Comparison of ENCODE assay signal across 12 mouse cellular contexts in the genomic region with DNA sequence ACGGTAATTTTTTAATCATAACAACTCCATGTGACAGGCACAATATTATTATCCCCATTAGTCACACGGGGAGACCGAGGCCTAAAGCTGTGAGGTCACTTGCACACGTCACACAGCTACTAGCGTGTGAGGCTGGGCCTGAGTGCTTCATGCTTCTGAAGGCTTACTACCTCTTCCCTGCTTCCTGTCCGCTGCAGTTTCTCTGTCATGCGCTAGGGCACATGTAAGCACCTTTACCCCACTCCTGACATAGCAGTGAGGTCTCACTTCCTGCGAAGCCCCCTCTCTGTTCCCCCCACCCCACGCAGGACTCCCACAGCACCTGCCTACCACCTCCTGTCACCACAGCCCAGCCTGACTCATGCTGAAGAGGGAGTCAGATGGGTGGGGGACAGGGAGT. TPM values are rescaled to one million over a fixed set of nuclear protein-coding genes. Genes with fewer than 3 reads are reported as not detected.
DNase-seq lines count a peak whose midpoint lies in the region; ATAC-seq and TF ChIP-seq lines count a peak whose summit lies in the region.
"Had no signal": no experiment of that assay in that cellular context is flagged by ENCODE, and none has a peak within 500 bp of the region (broad histone marks: within the 10 kb centered on the region; RNA-seq: fewer than 3 reads in every experiment).

No protein-coding gene starts in this region.

- WGBS in hindbrain, embryonic 12.5 days: 88% methylated on average over 9 of the region's 9 CpGs
- WGBS in hindbrain, embryonic 11.5 days: 87% methylated on average over 9 of the region's 9 CpGs
- WGBS in stomach, embryonic 15.5 days: 78% methylated on average over 9 of the region's 9 CpGs
- WGBS in stomach, postnatal 0 days: 80% methylated on average over 9 of the region's 9 CpGs

- no peak for TF ChIP-seq EP300 in stomach, postnatal 0 days (optimal IDR thresholded peaks at IDR 0.05)

- no peak for TF ChIP-seq CTCF in stomach, postnatal 0 days (IDR thresholded peaks at IDR 0.05; ENCODE audit: low read depth)

- H3K27me3 ChIP-seq in hindbrain, embryonic 12.5 days: no peaks in the 10 kb centered on the region
- no peaks in the 10 kb centered on the region for H3K27me3 ChIP-seq in hindbrain, embryonic 11.5 days (ENCODE audit: control insufficient read depth, insufficient read depth, low read length)
- H3K27me3 ChIP-seq in stomach, embryonic 15.5 days (replicated peaks): no peaks in the 10 kb centered on the region
- no peaks in the 10 kb centered on the region for H3K27me3 ChIP-seq in stomach, postnatal 0 days (ENCODE audit: control insufficient read depth, insufficient read depth, low read length)
- H3K27me3 ChIP-seq: embryonic facial prominence, embryonic 13.5 days had no signal

- H3K27ac ChIP-seq in hindbrain, embryonic 12.5 days: no peak overlapping the region
- H3K27ac ChIP-seq in hindbrain, embryonic 11.5 days (ENCODE audit: low read depth, low read length): no peak overlapping the region
- H3K27ac ChIP-seq in stomach, embryonic 15.5 days: no peak overlapping the region
- H3K27ac ChIP-seq in stomach, postnatal 0 days (replicated peaks): no peak overlapping the region
- H3K27ac ChIP-seq: embryonic facial prominence, embryonic 13.5 days had no signal

- DNase-seq in hindbrain, embryonic 11.5 days (ENCODE audit: low spot score): no peak
- DNase-seq in stomach, postnatal 0 days (ENCODE audit: low spot score): no peak
- DNase-seq in naive thymus-derived CD4-positive, alpha-beta T cell, adult 2 months (ENCODE audit: low read depth): peak; percentile 68
- DNase-seq in cerebellum, adult 9-10 months: no peak
- no peak for DNase-seq in lung, postnatal 36 days
- no peak for DNase-seq in gastrocnemius, postnatal 14 days
- DNase-seq: kidney, adult 8-10 months; lung, postnatal 4 days had no signal

- ATAC-seq in hindbrain, embryonic 12.5 days (ENCODE audit: low FRiP score): 0 out of 2 replicates have a peak, but pooled peaks have one; percentile 5
- no peak for ATAC-seq in hindbrain, embryonic 11.5 days (ENCODE audit: low FRiP score)
- 0 out of 2 replicates have a peak, but pooled peaks have one; percentile 23 for ATAC-seq in stomach, embryonic 15.5 days (ENCODE audit: insufficient read depth, low FRiP score, low read depth)
- ATAC-seq in stomach, postnatal 0 days (ENCODE audit: low FRiP score, low TSS enrichment): no peak

- H3K4me3 ChIP-seq in hindbrain, embryonic 12.5 days: no peak overlapping the region
- H3K4me3 ChIP-seq in hindbrain, embryonic 11.5 days (ENCODE audit: low read depth, low read length): no peak overlapping the region
- H3K4me3 ChIP-seq in stomach, embryonic 15.5 days (replicated peaks): no peak overlapping the region
- no peak overlapping the region for H3K4me3 ChIP-seq in stomach, postnatal 0 days (ENCODE audit: low read depth, low read length)
- H3K4me3 ChIP-seq: embryonic facial prominence, embryonic 13.5 days had no signal

- H3K4me2 ChIP-seq in hindbrain, embryonic 12.5 days (replicated peaks): no peak overlapping the region
- H3K4me2 ChIP-seq in hindbrain, embryonic 11.5 days (replicated peaks; ENCODE audit: low read depth, low read length): no peak overlapping the region
- H3K4me2 ChIP-seq in stomach, embryonic 15.5 days: no peak overlapping the region
- H3K4me2 ChIP-seq in stomach, postnatal 0 days (replicated peaks; ENCODE audit: low read depth): no peak overlapping the region
- H3K4me2 ChIP-seq: embryonic facial prominence, embryonic 13.5 days; heart, embryonic 11.5 days had no signal

- peaks cover 67% of the 10 kb centered on the region for H3K4me1 ChIP-seq in hindbrain, embryonic 12.5 days
- H3K4me1 ChIP-seq in hindbrain, embryonic 11.5 days (replicated peaks; ENCODE audit: control insufficient read depth, insufficient read depth, low read length): peaks cover 3% of the 10 kb centered on the region; the same call in 1 of the 2 replicates
- H3K4me1 ChIP-seq in stomach, embryonic 15.5 days: peaks cover 2% of the 10 kb centered on the region; the same call in 1 of the 2 replicates
- H3K4me1 ChIP-seq in stomach, postnatal 0 days (replicated peaks; ENCODE audit: control insufficient read depth, insufficient read depth): no peaks in the 10 kb centered on the region; the same call in 1 of the 2 replicates

- intact Hi-C loops in gastrocnemius, postnatal 14 days (cut with DNase I; ENCODE audit: low total_unique reads): no loop called here

- no peaks in the 10 kb centered on the region for H3K36me3 ChIP-seq in hindbrain, embryonic 12.5 days
- H3K36me3 ChIP-seq in hindbrain, embryonic 11.5 days (ENCODE audit: control insufficient read depth, insufficient read depth, low read length): no peaks in the 10 kb centered on the region
- H3K36me3 ChIP-seq in stomach, embryonic 15.5 days: no peaks in the 10 kb centered on the region
- no peaks in the 10 kb centered on the region for H3K36me3 ChIP-seq in stomach, postnatal 0 days (ENCODE audit: control insufficient read depth, insufficient read depth, low read length)

- no peak overlapping the region for H3K9ac ChIP-seq in hindbrain, embryonic 12.5 days
- no peak overlapping the region for H3K9ac ChIP-seq in hindbrain, embryonic 11.5 days (ENCODE audit: low read depth, low read length)
- no peak overlapping the region for H3K9ac ChIP-seq in stomach, embryonic 15.5 days
- H3K9ac ChIP-seq in stomach, postnatal 0 days (ENCODE audit: low read length): no peak overlapping the region
- H3K9ac ChIP-seq: embryonic facial prominence, embryonic 13.5 days had no signal

- no peaks in the 10 kb centered on the region for H3K9me3 ChIP-seq in hindbrain, embryonic 12.5 days (replicated peaks)
- H3K9me3 ChIP-seq in hindbrain, embryonic 11.5 days (ENCODE audit: control insufficient read depth, low read length): no peaks in the 10 kb centered on the region
- no peaks in the 10 kb centered on the region for H3K9me3 ChIP-seq in stomach, embryonic 15.5 days
- no peaks in the 10 kb centered on the region for H3K9me3 ChIP-seq in stomach, postnatal 0 days (ENCODE audit: control insufficient read depth, low read length)
- H3K9me3 ChIP-seq: embryonic facial prominence, embryonic 13.5 days had no signal

RNA-seq across cellular contexts. Expression of a gene that starts 8.0 kb away (rescaled TPM):
- 64.8 and 67.9 TPM in 2 replicates for polyA plus RNA-seq in hindbrain, embryonic 12.5 days (2016; fragmentation: Nextera tagmentation; extraction: Ambion mirVana)
- polyA plus RNA-seq in hindbrain, embryonic 11.5 days (2014; fragmentation: Nextera tagmentation; extraction: Ambion mirVana): 51.1 and 53.2 TPM in 2 replicates
- polyA plus RNA-seq in stomach, embryonic 15.5 days (2015; fragmentation: Nextera tagmentation; extraction: Ambion mirVana): 22.1 and 27.7 TPM in 2 replicates
- 12.5 and 12.6 TPM in 2 replicates for polyA plus RNA-seq in stomach, postnatal 0 days (2015; fragmentation: Nextera tagmentation; extraction: Ambion mirVana)
- total RNA-seq in gastrocnemius, postnatal 14 days (2021): 10 to 100 TPM; 13.3 to 17.8 TPM

Comparison
In these comparisons a context has a peak if more than half of its experiments do, and no peak if none do; other contexts are left out.
1. ATAC-seq: peak in hindbrain, embryonic 12.5 days (single experiment) and stomach, embryonic 15.5 days (single experiment); none in hindbrain, embryonic 11.5 days (single experiment) and stomach, postnatal 0 days (single experiment).